Mouse (Mus musculus) thymus, adult 2 months (tissue): Measurements from ENCODE around the gene Zdhhc14.

Source experiments
- CTCF ChIP-seq: fragments of 200-500 bp; IDR thresholded peaks from 2 replicates; pipeline ENCODE4 v1.5.1; 2012; ENCODE audit warnings: mild to moderate bottlenecking, control low read depth, low read length, moderate library complexity, borderline replicate concordance; ENCODE audit not compliant: control insufficient read depth, poor library complexity, insufficient read depth; ENCODE audit errors: extremely low read depth
- POLR2A ChIP-seq: fragments of 200-500 bp; IDR thresholded peaks from 2 replicates; pipeline ENCODE4 v1.6.1; 2012; ENCODE audit warnings: mild to moderate bottlenecking, low read length, control low read depth, moderate library complexity; ENCODE audit not compliant: control insufficient read depth, poor library complexity, insufficient read depth; ENCODE audit errors: extremely low read depth

DNA sequence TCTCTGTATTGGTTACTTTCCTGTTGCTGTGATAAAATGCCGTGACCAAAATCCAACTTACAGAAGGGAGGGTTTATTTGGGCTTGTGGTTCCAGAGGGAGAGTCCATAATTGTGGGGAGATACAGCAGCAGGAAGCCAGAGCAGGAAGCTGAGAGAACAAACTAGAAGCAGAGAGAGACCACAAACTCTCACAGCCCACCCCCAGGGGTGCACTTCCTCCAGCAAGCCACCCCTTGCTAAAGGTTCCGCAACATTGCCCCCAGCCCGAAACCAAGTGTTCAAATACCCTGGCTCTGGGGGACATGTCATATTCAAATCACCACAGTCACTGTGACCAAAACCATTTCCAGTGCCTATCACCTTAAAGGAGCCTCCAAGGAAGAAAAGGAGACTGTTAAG, 254.0 kb downstream of the Zdhhc14 start:
- TF ChIP-seq POLR2A, result no peak
- TF ChIP-seq CTCF, result no peak
